Mouse (Mus musculus): Measurements from ENCODE around the gene Snta1. TPM values are rescaled to one million over a fixed set of nuclear protein-coding genes. Genes with fewer than 3 reads are reported as not detected.

The Snta1 gene
- total RNA-seq, 1 experiment from 2014 or later: 27.7 TPM

GRCm38 (mm10) chr2:154422181-154422580 is 14.3 kb upstream of the Snta1 start:
- DNase-seq: no peak

DNA sequence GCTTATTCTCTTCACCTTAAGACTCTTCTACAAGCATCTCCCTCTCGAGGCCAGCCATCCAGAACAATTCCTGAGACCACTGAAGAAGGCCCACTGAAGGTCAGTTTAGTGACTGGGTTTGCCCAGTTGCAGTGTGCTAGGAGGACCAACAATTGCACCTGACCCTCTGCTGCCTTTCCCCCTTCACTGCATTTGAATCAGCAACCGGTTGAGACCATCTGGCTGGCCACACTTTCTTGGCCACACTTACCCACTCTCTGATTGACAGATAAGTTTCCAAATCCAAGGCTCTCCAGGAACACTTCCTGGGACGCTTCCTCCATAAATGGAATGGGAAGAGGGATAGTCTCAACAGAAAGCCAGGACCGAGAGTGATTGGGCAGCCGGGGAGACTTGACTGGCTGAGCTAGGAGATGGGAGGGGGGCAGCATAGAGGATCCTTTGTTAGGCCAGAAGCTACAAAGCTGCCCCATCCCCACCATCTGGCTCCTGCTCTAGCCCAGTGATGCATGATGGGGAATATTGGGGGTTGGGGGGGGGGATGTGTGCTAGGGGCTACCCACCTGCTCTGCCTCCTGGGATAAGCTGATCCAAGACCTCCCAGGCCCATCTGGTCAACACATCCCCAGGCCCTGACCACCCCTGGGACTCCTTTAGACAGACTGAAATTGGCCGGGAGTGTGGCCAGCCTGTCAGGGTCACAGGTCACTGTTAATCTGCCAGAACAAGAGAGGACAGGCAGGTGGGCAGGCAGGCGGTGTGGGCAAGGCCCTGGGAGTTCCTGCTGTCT is 13.2 kb upstream of the Snta1 start:
- DNase-seq: no peak

- DNase-seq: no peak
Observed at GRCm38 (mm10) chr2:154419631-154420515, 12.0 kb upstream of the Snta1 start.

DNA sequence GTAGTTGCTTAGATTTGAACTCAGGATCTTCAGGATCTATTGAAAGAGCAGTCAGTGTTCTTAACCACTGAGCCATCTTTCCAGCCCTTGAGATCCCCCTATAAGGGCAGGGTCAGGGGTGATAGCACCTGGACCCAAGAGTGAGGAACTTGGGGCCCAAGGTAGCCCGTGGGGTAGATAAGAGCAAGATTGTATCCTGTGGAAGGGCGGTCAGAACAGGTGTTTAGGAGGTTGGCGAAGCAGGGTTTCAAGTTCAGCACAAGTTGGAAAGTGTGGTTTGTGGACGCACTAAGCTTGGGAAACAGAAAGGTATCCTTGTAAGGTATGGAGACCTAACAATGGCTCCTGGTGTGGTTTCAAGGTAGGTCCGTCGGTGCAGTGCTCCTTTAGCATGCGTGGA is 10.1 kb upstream of the Snta1 start:
- DNase-seq: no peak

GRCm38 (mm10) chr2:154417107-154417506 is 9.2 kb upstream of the Snta1 start:
- peak; percentile 89 for DNase-seq

DNA sequence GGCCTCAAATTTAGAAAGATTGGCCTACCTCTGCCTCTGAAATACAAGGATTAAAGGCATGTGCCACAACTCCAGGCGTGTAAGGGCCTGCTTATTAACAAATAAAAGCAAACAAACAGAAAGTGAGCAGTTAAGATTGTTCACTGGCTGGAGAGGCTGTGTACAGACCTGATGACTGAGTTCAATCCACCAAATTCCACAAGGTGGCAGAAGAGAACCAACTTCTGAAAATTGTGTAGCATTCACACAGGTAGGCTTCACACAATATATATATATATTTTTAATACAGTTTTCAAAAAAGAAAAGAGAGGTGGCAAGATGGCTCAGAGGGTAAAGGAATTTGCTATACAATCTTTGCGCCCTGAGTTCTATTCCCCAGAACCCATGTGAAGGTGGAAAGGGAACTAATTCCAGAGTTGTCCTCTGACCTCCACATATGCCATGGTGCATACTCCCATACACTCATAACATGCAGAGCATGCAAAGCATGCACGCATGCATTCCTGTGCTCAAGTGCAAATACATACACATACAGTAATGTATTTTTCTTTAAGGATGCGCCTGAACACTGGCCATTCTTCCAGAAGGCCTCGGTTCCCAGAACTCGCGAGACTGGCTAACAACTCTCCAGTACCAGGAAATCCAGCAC is 4.2 kb upstream of the Snta1 start:
- DNase-seq: no peak

- DNase-seq: peak; percentile 57
Observed at GRCm38 (mm10) chr2:154410355-154410754, 2.5 kb upstream of the Snta1 start.

- DNase-seq: no peak
Observed at GRCm38 (mm10) chr2:154407063-154407642, 746 bp downstream of the Snta1 start.

DNA sequence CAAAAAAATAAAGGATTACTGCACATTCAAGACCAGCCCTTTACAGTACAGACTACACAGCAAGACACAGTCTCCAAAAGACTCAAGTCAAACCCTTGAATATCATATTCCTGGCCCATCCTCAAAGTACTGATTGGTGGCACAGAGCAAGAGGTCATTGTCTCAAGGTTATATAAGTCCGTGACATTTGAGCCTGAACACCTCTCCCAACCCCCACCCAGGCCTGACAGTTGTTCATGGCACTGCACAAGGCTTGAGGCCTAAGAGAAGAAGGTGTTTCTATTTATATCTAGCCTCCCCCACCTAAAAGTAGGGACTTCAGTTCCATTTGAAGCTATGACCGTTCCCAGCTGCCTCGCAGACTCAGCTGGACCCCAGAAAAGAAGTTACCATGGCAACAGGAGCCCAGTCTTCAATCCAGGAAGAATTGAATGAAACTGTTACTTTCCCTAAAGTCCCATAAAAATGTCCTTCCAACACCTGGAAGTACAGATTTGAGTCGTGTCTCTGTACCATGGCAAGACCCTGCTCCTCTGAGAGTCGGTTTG is 2.4 kb downstream of the Snta1 start:
- no peak for DNase-seq

GRCm38 (mm10) chr2:154402811-154403210 is 5.1 kb downstream of the Snta1 start:
- peak; percentile 69 for DNase-seq

GRCm38 (mm10) chr2:154401976-154402375 is 5.9 kb downstream of the Snta1 start:
- DNase-seq: no peak

DNA sequence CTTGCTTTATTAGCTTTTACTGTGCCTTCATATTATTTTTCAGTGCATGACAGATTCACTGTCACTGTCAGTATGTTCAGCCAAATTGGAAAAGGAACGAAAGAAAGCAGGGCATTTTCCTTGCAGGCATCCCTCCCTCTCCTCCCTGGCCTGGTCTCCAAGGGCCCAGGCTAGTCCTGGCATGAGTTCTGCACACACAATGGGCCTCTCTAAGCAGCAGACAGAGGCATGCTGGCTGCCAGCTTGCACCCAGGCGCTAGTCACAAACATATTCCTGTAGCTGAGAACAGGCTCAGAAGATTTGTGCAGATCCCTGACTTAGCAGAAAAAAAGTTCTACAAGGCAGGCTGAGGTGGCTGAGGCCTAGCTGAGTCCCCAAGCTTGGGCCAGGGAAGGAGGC is 8.6 kb downstream of the Snta1 start:
- DNase-seq: no peak

DNA sequence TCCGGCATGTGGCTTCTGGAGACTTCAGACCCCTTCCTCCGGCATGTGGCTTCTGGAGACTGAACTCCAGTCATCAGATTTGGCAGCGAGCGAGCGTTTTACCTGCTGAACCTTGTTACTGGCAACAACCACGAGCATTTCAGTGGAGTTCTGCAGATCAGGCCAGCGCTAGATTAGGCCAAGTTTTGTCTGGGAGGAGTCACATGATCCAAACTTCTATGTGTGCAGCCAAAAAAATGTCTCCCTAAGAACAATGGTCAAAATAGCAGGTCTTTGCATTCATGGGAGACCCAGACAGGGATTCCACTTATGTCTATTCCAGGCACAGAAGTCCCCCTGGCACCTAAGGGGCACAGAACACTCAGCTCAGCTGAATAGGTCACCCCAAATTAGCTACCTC is 9.6 kb downstream of the Snta1 start:
- DNase-seq: no peak

- no peak for DNase-seq
Observed at GRCm38 (mm10) chr2:154396529-154396928, 11.4 kb downstream of the Snta1 start.

DNA sequence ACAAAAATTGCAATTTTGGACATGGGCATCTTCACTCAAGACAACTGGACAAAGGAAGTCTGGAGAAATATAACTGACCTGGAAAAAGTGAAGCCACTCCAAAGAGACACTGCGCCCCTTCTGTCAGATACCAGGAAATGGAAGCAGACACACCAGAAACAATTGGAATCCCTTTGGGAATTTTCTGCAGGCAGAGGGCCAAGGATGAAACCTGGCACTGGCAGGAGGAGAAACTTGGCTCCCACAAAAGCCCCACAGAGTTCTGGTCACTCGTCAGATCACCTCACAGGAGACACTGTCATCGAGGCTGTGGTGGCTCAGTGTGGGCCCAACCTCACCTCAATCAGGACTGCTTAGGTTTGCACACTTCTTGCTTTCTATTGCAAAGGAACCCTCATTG is 13.3 kb downstream of the Snta1 start:
- DNase-seq: no peak

DNA sequence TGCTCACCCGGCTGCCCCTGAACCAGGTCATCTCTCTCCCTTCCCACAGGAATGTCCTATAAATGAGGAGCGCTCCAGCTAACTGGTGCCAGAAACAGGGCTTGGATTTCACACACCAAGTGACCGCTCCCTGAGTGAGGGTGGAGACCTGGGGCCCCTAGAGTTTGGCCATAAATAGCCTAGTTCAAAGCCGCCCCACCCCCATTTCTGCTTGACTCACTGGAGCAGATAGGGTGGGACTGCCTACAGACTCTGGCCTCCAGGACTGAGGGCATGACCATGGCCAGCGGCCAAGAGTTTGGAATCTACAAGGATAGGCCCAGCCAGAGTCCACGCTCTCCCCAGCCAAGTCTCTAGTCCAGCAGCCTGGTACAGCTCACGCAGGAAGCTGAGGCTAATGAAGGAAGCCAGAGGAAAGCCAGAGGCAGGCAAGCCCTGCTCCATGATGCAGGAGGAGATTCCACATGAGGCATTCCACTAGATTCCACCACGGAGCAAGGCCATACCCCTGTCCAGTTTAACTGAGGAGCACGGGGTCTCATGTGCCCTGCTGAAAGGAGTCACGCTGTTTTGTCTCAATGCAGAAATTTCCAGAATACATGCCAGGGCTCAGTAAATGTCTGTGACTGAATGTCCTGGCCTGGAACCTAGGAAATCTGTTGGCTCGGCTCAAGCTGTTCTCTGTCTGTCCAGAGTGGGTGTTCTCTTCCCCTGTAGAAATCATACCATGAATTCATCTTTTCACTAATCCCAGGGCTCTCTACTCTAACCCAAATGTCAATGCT is 17.5 kb downstream of the Snta1 start:
- peak; percentile 96 for DNase-seq

GRCm38 (mm10) chr2:154379103-154379502 is 28.8 kb downstream of the Snta1 start:
- no peak for DNase-seq

DNA sequence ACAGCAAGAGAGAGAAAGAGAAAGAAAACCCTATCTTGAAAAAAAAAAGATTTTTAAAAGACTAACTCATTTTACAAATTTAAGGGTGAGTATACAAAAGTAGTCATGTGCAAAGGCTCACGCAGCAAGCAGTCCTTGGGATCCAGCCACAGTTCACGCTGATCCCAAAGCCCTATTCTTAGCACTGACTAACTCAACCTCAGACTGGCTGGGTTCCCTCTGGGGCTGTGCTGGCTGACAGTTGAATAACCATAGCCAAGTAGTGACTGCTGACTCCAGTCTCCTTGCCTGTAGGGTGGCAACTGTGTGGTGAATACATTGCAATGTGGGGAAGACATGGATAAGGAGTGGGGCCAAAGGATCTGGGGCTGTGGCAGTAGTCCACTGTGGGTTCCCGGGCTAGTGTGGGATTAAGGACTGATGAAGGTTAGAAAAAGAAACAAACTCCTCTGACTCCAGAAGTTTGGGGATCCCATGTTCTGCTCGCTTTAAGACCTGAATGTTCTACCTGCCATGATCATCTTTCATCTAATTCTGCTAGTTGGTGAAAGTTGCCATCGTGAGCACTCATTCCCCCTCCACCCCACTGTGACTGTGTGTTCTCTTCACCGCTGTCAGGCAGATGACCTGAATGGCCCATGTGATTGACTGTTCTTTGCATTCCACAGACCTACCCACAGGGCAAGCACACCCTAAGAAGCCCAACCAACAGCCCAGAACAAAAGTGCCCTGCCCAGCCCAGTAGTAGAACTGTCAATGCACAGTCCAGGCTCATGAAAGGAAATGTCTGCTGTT is 32.9 kb downstream of the Snta1 start:
- peak; percentile 75 for DNase-seq

DNA sequence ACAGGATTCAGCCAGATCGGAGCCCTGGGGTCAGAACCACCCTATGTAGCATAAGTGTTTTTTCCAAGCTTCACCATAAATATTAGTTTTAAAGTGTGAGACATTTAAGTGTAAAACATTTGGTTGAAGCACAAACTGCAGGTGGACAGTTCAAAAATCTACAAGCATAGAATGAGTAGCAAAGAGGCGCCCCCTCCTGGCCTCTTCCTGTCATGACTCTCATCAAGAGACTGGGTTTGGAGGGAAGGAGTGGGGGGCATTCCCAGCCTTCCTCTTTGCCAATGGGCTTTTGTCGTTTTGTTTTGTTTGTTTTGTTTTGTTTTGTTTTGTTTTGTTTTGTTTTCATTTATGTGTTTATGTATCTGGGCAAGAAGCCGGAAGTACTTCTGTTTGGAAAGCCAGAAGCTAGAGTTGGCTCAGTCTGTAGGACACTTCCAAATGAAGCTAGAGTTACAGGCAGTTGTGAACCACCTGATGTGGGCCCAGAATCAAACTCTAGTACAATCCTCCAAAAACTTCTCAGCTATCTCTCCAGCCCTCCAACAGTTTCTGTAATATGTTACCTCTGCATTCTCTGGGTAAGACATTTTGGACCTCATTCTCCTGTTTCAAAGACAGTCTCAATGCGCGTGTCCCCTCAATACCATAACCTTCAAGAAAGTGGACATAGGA is 33.8 kb downstream of the Snta1 start:
- peak; percentile 84 for DNase-seq
